Mouse (Mus musculus): ENCODE data around the gene Cavin1. TPM values are rescaled to one million over a fixed set of nuclear protein-coding genes. Genes with fewer than 3 reads are reported as not detected.

Gene Cavin1
- polyA plus RNA-seq, 1 experiment = 284 TPM

DNA sequence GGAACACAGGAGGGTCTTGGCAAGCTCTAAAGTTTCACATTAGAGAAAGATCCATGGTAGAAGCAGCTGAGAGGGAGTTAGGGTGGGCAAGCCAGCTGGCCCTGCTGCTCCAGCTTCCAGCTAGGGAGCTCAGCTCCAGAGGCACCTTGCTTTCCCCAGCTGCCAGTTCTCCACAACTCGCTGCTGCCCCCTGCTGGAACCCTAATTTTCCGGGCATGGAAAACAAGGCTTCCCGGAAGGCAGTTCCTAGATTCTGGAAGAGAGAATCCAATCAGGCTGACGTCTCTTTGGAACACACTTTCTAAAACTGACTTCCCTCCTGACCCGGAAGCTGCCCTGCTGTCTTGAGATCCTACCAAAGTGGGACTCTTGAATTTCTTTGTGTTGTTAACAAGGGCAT, 13.4 kb downstream of the Cavin1 start:
- no peaks in the 10 kb centered on the region for H3K27me3 ChIP-seq (ENCODE audit: control insufficient read depth, insufficient read depth, insufficient read length)
- H3K4me2 ChIP-seq (ENCODE audit: low read depth) = no peak overlapping the region
- H3K4me3 ChIP-seq = no peak overlapping the region
- H3K79me2 ChIP-seq (ENCODE audit: control insufficient read depth, insufficient read depth) = peaks cover 44% of the 10 kb centered on the region
- H3ac ChIP-seq (ENCODE audit: control insufficient read depth, insufficient read length) = no peak overlapping the region
- TF ChIP-seq REST (IDR thresholded peaks at IDR 0.05; ENCODE audit: insufficient read depth, insufficient read length) (no peak), CEBPB (IDR thresholded peaks at IDR 0.05; ENCODE audit: insufficient read depth, poor library complexity, severe bottlenecking) (no peak), MYOG (IDR thresholded peaks at IDR 0.05; ENCODE audit: control insufficient read depth in 1 of 3, insufficient read depth in 1 of 3, insufficient read length in 2 of 3, low read depth in 2 of 3) (peak in 1 of 3 experiments; percentile 32), SRF (IDR thresholded peaks at IDR 0.05; ENCODE audit: control insufficient read depth, insufficient read length, low read depth) (no peak), POLR2AphosphoS2 (IDR thresholded peaks at IDR 0.05; ENCODE audit: insufficient read length, low read depth) (peak; percentile 38), TCF3 (IDR thresholded peaks at IDR 0.05; ENCODE audit: insufficient read length, low read depth) (no peak), MAX (IDR thresholded peaks at IDR 0.05; ENCODE audit: low read depth) (no peak), MYOD1 (IDR thresholded peaks at IDR 0.05; ENCODE audit: control insufficient read depth in 1 of 3, insufficient read length in 2 of 3, low read depth in 2 of 3) (no peak)
- H3K36me3 ChIP-seq (ENCODE audit: control insufficient read depth, insufficient read depth) = peaks cover 45% of the 10 kb centered on the region

DNA sequence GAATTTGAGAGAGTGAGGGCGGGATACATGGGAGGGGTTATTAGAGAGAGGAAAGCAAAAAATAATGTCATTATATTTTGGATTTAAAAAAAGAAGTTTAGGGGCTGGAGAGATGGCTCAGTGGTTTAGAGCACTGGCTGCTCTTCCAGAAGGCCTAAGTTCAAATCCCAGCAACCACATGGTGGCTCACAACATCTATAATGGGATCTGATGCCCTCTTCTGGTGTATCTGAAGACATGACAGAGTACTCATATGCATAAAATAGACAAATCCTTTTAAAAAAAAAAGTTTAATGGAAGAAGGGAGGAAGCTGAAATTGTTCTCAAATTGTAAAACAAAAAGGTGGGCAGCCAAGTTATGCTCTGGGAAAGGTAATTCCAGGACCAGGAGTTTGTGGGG, 21.1 kb downstream of the Cavin1 start:
- Histone ChIP-seq H3ac (ENCODE audit: control insufficient read depth, insufficient read length) (no peak overlapping the region), H3K36me3 (ENCODE audit: control insufficient read depth, insufficient read depth) (peaks cover 13% of the 10 kb centered on the region), H3K4me3 (no peak overlapping the region), H3K4me2 (ENCODE audit: low read depth) (no peak overlapping the region), H3K27me3 (ENCODE audit: control insufficient read depth, insufficient read depth, insufficient read length) (no peaks in the 10 kb centered on the region), H3K79me2 (ENCODE audit: control insufficient read depth, insufficient read depth) (no peaks in the 10 kb centered on the region)
- TF ChIP-seq TCF12 (IDR thresholded peaks at IDR 0.05; ENCODE audit: insufficient read depth, poor library complexity, severe bottlenecking) (no peak), POLR2AphosphoS2 (IDR thresholded peaks at IDR 0.05; ENCODE audit: insufficient read length, low read depth) (no peak), CEBPB (IDR thresholded peaks at IDR 0.05; ENCODE audit: insufficient read depth, poor library complexity, severe bottlenecking) (no peak), REST (IDR thresholded peaks at IDR 0.05; ENCODE audit: insufficient read depth, insufficient read length) (no peak), MYOG (IDR thresholded peaks at IDR 0.05; ENCODE audit: control insufficient read depth in 1 of 3, insufficient read depth in 1 of 3, insufficient read length in 2 of 3, low read depth in 2 of 3) (no peak), MYOD1 (IDR thresholded peaks at IDR 0.05; ENCODE audit: control insufficient read depth in 1 of 3, insufficient read length in 2 of 3, low read depth in 2 of 3) (no peak), SRF (IDR thresholded peaks at IDR 0.05; ENCODE audit: control insufficient read depth, insufficient read length, low read depth) (no peak), USF1 (IDR thresholded peaks at IDR 0.05; ENCODE audit: low read depth) (no peak), POLR2A (IDR thresholded peaks at IDR 0.05; ENCODE audit: insufficient read length, low read depth) (no peak), E2F4 (IDR thresholded peaks at IDR 0.05; ENCODE audit: insufficient read depth) (no peak), MAX (IDR thresholded peaks at IDR 0.05; ENCODE audit: low read depth) (no peak), TCF3 (IDR thresholded peaks at IDR 0.05; ENCODE audit: insufficient read length, low read depth) (no peak)

DNA sequence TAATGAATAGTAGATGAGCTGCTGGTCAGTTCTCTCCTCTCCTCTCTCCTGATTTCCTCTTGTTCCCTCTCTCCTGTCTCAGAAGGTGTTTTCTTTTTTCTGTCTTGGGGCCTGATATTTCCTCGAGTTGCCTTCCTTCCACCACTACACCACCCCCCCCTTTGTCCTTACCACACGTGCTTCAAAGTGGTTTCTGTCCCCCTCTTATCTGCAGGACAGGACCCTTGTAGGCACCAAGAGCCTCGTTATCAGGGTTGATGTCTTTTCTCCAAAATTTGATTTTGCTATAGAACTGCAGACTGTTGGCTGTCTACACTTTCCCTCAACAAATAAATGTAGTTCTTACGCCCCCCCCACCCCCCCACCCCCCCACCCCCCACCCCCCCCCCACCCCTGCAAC, 22.4 kb downstream of the Cavin1 start:
- Histone ChIP-seq H3K4me3 (no peak overlapping the region), H3ac (ENCODE audit: control insufficient read depth, insufficient read length) (no peak overlapping the region), H3K27me3 (ENCODE audit: control insufficient read depth, insufficient read depth, insufficient read length) (no peaks in the 10 kb centered on the region), H3K79me2 (ENCODE audit: control insufficient read depth, insufficient read depth) (no peaks in the 10 kb centered on the region), H3K36me3 (ENCODE audit: control insufficient read depth, insufficient read depth) (peaks cover 3% of the 10 kb centered on the region), H3K4me2 (ENCODE audit: low read depth) (no peak overlapping the region)
- no peak for TF ChIP-seq SRF (IDR thresholded peaks at IDR 0.05; ENCODE audit: control insufficient read depth, insufficient read length, low read depth)
- no peak for TF ChIP-seq MYOD1 (IDR thresholded peaks at IDR 0.05; ENCODE audit: control insufficient read depth in 1 of 3, insufficient read length in 2 of 3, low read depth in 2 of 3)
- TF ChIP-seq TCF12 (IDR thresholded peaks at IDR 0.05; ENCODE audit: insufficient read depth, poor library complexity, severe bottlenecking) = no peak
- TF ChIP-seq MAX (IDR thresholded peaks at IDR 0.05; ENCODE audit: low read depth) = no peak
- no peak for TF ChIP-seq MYOG (IDR thresholded peaks at IDR 0.05; ENCODE audit: control insufficient read depth in 1 of 3, insufficient read depth in 1 of 3, insufficient read length in 2 of 3, low read depth in 2 of 3)
- TF ChIP-seq TCF3 (IDR thresholded peaks at IDR 0.05; ENCODE audit: insufficient read length, low read depth) = no peak
- no peak for TF ChIP-seq E2F4 (IDR thresholded peaks at IDR 0.05; ENCODE audit: insufficient read depth)
- TF ChIP-seq CEBPB (IDR thresholded peaks at IDR 0.05; ENCODE audit: insufficient read depth, poor library complexity, severe bottlenecking) = no peak
- TF ChIP-seq USF1 (IDR thresholded peaks at IDR 0.05; ENCODE audit: low read depth) = no peak
- no peak for TF ChIP-seq REST (IDR thresholded peaks at IDR 0.05; ENCODE audit: insufficient read depth, insufficient read length)
- TF ChIP-seq POLR2A (IDR thresholded peaks at IDR 0.05; ENCODE audit: insufficient read length, low read depth) = no peak
- no peak for TF ChIP-seq POLR2AphosphoS2 (IDR thresholded peaks at IDR 0.05; ENCODE audit: insufficient read length, low read depth)

DNA sequence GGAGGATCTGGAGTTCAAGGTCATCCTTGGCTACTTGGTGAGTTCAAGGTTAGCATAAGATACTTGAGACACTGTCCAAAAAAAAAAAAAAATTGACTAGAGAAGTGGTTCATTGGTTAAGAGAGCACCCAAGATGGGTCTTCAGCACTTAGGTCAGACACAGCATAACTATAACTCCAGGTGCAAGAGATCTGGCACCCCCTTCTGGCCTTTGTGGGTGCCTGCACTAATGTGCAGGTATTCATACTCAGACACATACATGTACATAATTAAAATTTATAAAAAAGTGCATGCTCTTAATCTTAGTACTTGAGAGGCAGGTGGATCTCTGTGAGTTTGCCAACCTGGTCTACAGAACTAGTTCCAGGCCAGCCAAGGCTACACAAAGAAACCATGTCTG, 23.1 kb downstream of the Cavin1 start:
- TF ChIP-seq POLR2A (IDR thresholded peaks at IDR 0.05; ENCODE audit: insufficient read length, low read depth) (no peak), REST (IDR thresholded peaks at IDR 0.05; ENCODE audit: insufficient read depth, insufficient read length) (no peak), CEBPB (IDR thresholded peaks at IDR 0.05; ENCODE audit: insufficient read depth, poor library complexity, severe bottlenecking) (no peak), MAX (IDR thresholded peaks at IDR 0.05; ENCODE audit: low read depth) (no peak), TCF3 (IDR thresholded peaks at IDR 0.05; ENCODE audit: insufficient read length, low read depth) (no peak), MYOG (IDR thresholded peaks at IDR 0.05; ENCODE audit: control insufficient read depth in 1 of 3, insufficient read depth in 1 of 3, insufficient read length in 2 of 3, low read depth in 2 of 3) (no peak), USF1 (IDR thresholded peaks at IDR 0.05; ENCODE audit: low read depth) (no peak), SRF (IDR thresholded peaks at IDR 0.05; ENCODE audit: control insufficient read depth, insufficient read length, low read depth) (no peak), E2F4 (IDR thresholded peaks at IDR 0.05; ENCODE audit: insufficient read depth) (no peak), TCF12 (IDR thresholded peaks at IDR 0.05; ENCODE audit: insufficient read depth, poor library complexity, severe bottlenecking) (no peak), POLR2AphosphoS2 (IDR thresholded peaks at IDR 0.05; ENCODE audit: insufficient read length, low read depth) (no peak)
- H3K79me2 ChIP-seq (ENCODE audit: control insufficient read depth, insufficient read depth) = no peaks in the 10 kb centered on the region
- H3K4me3 ChIP-seq = no peak overlapping the region
- no peaks in the 10 kb centered on the region for H3K27me3 ChIP-seq (ENCODE audit: control insufficient read depth, insufficient read depth, insufficient read length)
- H3K36me3 ChIP-seq (ENCODE audit: control insufficient read depth, insufficient read depth) = no peaks in the 10 kb centered on the region
- H3K4me2 ChIP-seq (ENCODE audit: low read depth) = no peak overlapping the region
- H3ac ChIP-seq (ENCODE audit: control insufficient read depth, insufficient read length) = no peak overlapping the region

Measured in myocyte (in vitro differentiated cells).